Mouse (Mus musculus) fat pad, adult 2 months (tissue): ENCODE results near the gene Zfp583.

Source experiments
- DNase-seq: peaks from one replicate; pipeline ENCODE4 v3.0.0-alpha.2; 2011; ENCODE audit warnings: low read depth, low spot score; ENCODE audit errors: extremely low read depth

Gene Zfp583

GRCm38 (mm10) chr7:6286921-6287531 is 44.1 kb downstream of the Zfp583 start:
- no peak for DNase-seq

- DNase-seq = no peak
These were observed 45.0 kb downstream of the Zfp583 start, which contains the start of gene Zfp667 for GRCm38 (mm10) chr7:6285842-6286705. Zfp667 (plus strand) TSS chr7:6286579.

GRCm38 (mm10) chr7:6285366-6285765 is 45.7 kb downstream of the Zfp583 start:
- no peak for DNase-seq

GRCm38 (mm10) chr7:6284442-6285012 is 46.6 kb downstream of the Zfp583 start:
- DNase-seq = no peak

GRCm38 (mm10) chr7:6283451-6284075 is 47.5 kb downstream of the Zfp583 start:
- no peak for DNase-seq

GRCm38 (mm10) chr7:6282749-6283148 is 48.3 kb downstream of the Zfp583 start:
- DNase-seq = peak; percentile 42

- DNase-seq = no peak
These were observed 53.2 kb downstream of the Zfp583 start for GRCm38 (mm10) chr7:6277906-6278305.

GRCm38 (mm10) chr7:6265695-6266094 is 65.4 kb downstream of the Zfp583 start:
- DNase-seq = no peak
